Mouse (Mus musculus): ENCODE measurements around the gene Ccdc77. TPM values are rescaled to one million over a fixed set of nuclear protein-coding genes. Genes with fewer than 3 reads are reported as not detected.
"Not testable (repeated sequence)": the region's sequence is repeated elsewhere in the genome, so short reads cannot be mapped to it uniquely, and the experiment has no call there.

Ccdc77 gene
- polyA plus RNA-seq, 1 experiment from 2014 or later: 28.0 TPM

- H3K4me3 ChIP-seq (replicated peaks): no peak overlapping the region
- H3K27ac ChIP-seq: no peak overlapping the region
- H3K4me2 ChIP-seq: no peak overlapping the region
- ATAC-seq (replicated peaks; ENCODE audit: low FRiP score): no peak
- H3K9me3 ChIP-seq (replicated peaks): no peaks in the 10 kb centered on the region
- H3K36me3 ChIP-seq: no peaks in the 10 kb centered on the region
- H3K4me1 ChIP-seq: peaks cover 12% of the 10 kb centered on the region
- WGBS: 82% methylated on average over 3 of the region's 3 CpGs
- no peak overlapping the region for H3K9ac ChIP-seq
- H3K27me3 ChIP-seq: peaks cover 4% of the 10 kb centered on the region; the same call in 1 of the 2 replicates
These were observed 57.1 kb downstream of the Ccdc77 start for GRCm38 (mm10) chr6:120306859-120307594.

- ATAC-seq (replicated peaks; ENCODE audit: low FRiP score): peak; percentile 46; the same call in 1 of the 2 replicates
- H3K36me3 ChIP-seq: no peaks in the 10 kb centered on the region
- H3K4me3 ChIP-seq (replicated peaks): peak overlapping the region; percentile 26
- H3K9me3 ChIP-seq (replicated peaks): no peaks in the 10 kb centered on the region
- peak overlapping the region; percentile 61 for H3K4me2 ChIP-seq
- peaks cover 8% of the 10 kb centered on the region; the same call in 1 of the 2 replicates for H3K27me3 ChIP-seq
- WGBS: 12% methylated on average over 16 of the region's 16 CpGs
- H3K4me1 ChIP-seq: peaks cover 12% of the 10 kb centered on the region
- H3K27ac ChIP-seq: no peak overlapping the region
- H3K9ac ChIP-seq: 0 out of 2 replicates have a peak overlapping the region, but pooled peaks have one; percentile 4
These were observed 61.3 kb downstream of the Ccdc77 start for GRCm38 (mm10) chr6:120302755-120303316.

GRCm38 (mm10) chr6:120301137-120301536 lies 63.0 kb downstream of the Ccdc77 start:
- H3K27me3 ChIP-seq: peaks cover 8% of the 10 kb centered on the region; the same call in 1 of the 2 replicates
- H3K4me1 ChIP-seq: peaks cover 12% of the 10 kb centered on the region
- no peak overlapping the region for H3K4me2 ChIP-seq
- 18% methylated on average over 6 of the region's 6 CpGs for WGBS
- H3K4me3 ChIP-seq (replicated peaks): no peak overlapping the region
- no peak overlapping the region for H3K27ac ChIP-seq
- H3K9me3 ChIP-seq (replicated peaks): no peaks in the 10 kb centered on the region
- ATAC-seq (replicated peaks; ENCODE audit: low FRiP score): peak; percentile 70; the same call in 1 of the 2 replicates
- no peaks in the 10 kb centered on the region for H3K36me3 ChIP-seq
- no peak overlapping the region for H3K9ac ChIP-seq

- not testable (repeated sequence) for H3K4me3 ChIP-seq (replicated peaks); ATAC-seq (replicated peaks; ENCODE audit: low FRiP score); H3K9me3 ChIP-seq (replicated peaks); H3K36me3 ChIP-seq; H3K9ac ChIP-seq; H3K27ac ChIP-seq; H3K4me2 ChIP-seq
- peaks cover 11% of the 10 kb centered on the region for H3K4me1 ChIP-seq
- H3K27me3 ChIP-seq: peaks cover 19% of the 10 kb centered on the region
- 96% methylated on average over 2 of the region's 2 CpGs for WGBS
These were observed 67.6 kb downstream of the Ccdc77 start for GRCm38 (mm10) chr6:120296589-120296988.

GRCm38 (mm10) chr6:120294785-120295133 lies 69.4 kb downstream of the Ccdc77 start:
- peaks cover 11% of the 10 kb centered on the region for H3K4me1 ChIP-seq

GRCm38 (mm10) chr6:120294056-120294784 lies 70.0 kb downstream of the Ccdc77 start, which contains the start of the genes D330020A13Rik and B4galnt3:
Gene D330020A13Rik (plus strand): TSS chr6:120294364.
Gene B4galnt3 (minus strand): TSS chr6:120294559.
- H3K27ac ChIP-seq: peak within 1 kb of the TSS; percentile 79
- peaks cover 19% of the 10 kb centered on the region for H3K27me3 ChIP-seq
- no peaks in the 10 kb centered on the region for H3K36me3 ChIP-seq
- peak within 1 kb of the TSS; percentile 62 for H3K4me3 ChIP-seq (replicated peaks)
- peak within 1 kb of the TSS; percentile 54 for H3K9ac ChIP-seq
- ATAC-seq (replicated peaks; ENCODE audit: low FRiP score): peak; percentile 88
- peaks cover 11% of the 10 kb centered on the region for H3K4me1 ChIP-seq
- WGBS: under 1% methylated on average over 75 of the region's 79 CpGs
- no peaks in the 10 kb centered on the region for H3K9me3 ChIP-seq (replicated peaks)
- peak within 1 kb of the TSS; percentile 90 for H3K4me2 ChIP-seq

More at GRCm38 (mm10) chr6:120294785-120295133, 69.4 kb downstream of the Ccdc77 start:
- H3K9ac ChIP-seq: peak overlapping the region; percentile 54
- WGBS: 0% methylated on average over 16 of the region's 16 CpGs
- H3K4me3 ChIP-seq (replicated peaks): peak overlapping the region; percentile 62
- H3K36me3 ChIP-seq: no peaks in the 10 kb centered on the region
- H3K27me3 ChIP-seq: peaks cover 19% of the 10 kb centered on the region
- peak overlapping the region; percentile 90 for H3K4me2 ChIP-seq
- H3K9me3 ChIP-seq (replicated peaks): no peaks in the 10 kb centered on the region
- peak overlapping the region; percentile 79 for H3K27ac ChIP-seq
- peak; percentile 89 for ATAC-seq (replicated peaks; ENCODE audit: low FRiP score)

- no peak overlapping the region for H3K4me3 ChIP-seq (replicated peaks)
- no peak for ATAC-seq (replicated peaks; ENCODE audit: low FRiP score)
- no peak overlapping the region for H3K27ac ChIP-seq
- H3K36me3 ChIP-seq: no peaks in the 10 kb centered on the region
- H3K9me3 ChIP-seq (replicated peaks): no peaks in the 10 kb centered on the region
- H3K9ac ChIP-seq: no peak overlapping the region
- H3K4me2 ChIP-seq: no peak overlapping the region
- peaks cover 25% of the 10 kb centered on the region for H3K4me1 ChIP-seq
- peaks cover 19% of the 10 kb centered on the region for H3K27me3 ChIP-seq
- WGBS: 91% methylated on average over 7 of the region's 7 CpGs
These were observed 72.7 kb downstream of the Ccdc77 start for GRCm38 (mm10) chr6:120291396-120292009.

GRCm38 (mm10) chr6:120289430-120289829 lies 74.7 kb downstream of the Ccdc77 start:
- H3K27ac ChIP-seq: no peak overlapping the region
- H3K36me3 ChIP-seq: no peaks in the 10 kb centered on the region
- no peak overlapping the region for H3K4me2 ChIP-seq
- WGBS: 92% methylated on average over 4 of the region's 4 CpGs
- H3K4me3 ChIP-seq (replicated peaks): no peak overlapping the region
- H3K9ac ChIP-seq: no peak overlapping the region
- H3K4me1 ChIP-seq: peaks cover 20% of the 10 kb centered on the region
- H3K9me3 ChIP-seq (replicated peaks): no peaks in the 10 kb centered on the region
- ATAC-seq (replicated peaks; ENCODE audit: low FRiP score): no peak
- peaks cover 15% of the 10 kb centered on the region for H3K27me3 ChIP-seq

- Histone ChIP-seq H3K4me2 (no peak overlapping the region), H3K4me1 (peaks cover 14% of the 10 kb centered on the region; the same call in 1 of the 2 replicates), H3K27me3 (peaks cover 7% of the 10 kb centered on the region; the same call in 1 of the 2 replicates), H3K27ac (no peak overlapping the region), H3K9ac (no peak overlapping the region), H3K4me3 (replicated peaks) (no peak overlapping the region), H3K36me3 (no peaks in the 10 kb centered on the region), H3K9me3 (replicated peaks) (no peaks in the 10 kb centered on the region)
- 34% methylated on average over 7 of the region's 7 CpGs for WGBS
- ATAC-seq (replicated peaks; ENCODE audit: low FRiP score): no peak
These were observed 75.6 kb downstream of the Ccdc77 start for GRCm38 (mm10) chr6:120288541-120288940.

- Histone ChIP-seq H3K4me1 (peaks cover 14% of the 10 kb centered on the region; the same call in 1 of the 2 replicates), H3K9me3 (replicated peaks) (no peaks in the 10 kb centered on the region), H3K27me3 (no peaks in the 10 kb centered on the region), H3K9ac (no peak overlapping the region), H3K36me3 (no peaks in the 10 kb centered on the region), H3K27ac (peak overlapping the region; percentile 59), H3K4me3 (replicated peaks) (no peak overlapping the region), H3K4me2 (no peak overlapping the region)
- 50% methylated on average over 9 of the region's 9 CpGs for WGBS
- peak; percentile 82 for ATAC-seq (replicated peaks; ENCODE audit: low FRiP score)
These were observed 76.9 kb downstream of the Ccdc77 start for GRCm38 (mm10) chr6:120287279-120287678.

- Histone ChIP-seq H3K4me2 (no peak overlapping the region), H3K4me3 (replicated peaks) (no peak overlapping the region), H3K4me1 (peaks cover 8% of the 10 kb centered on the region), H3K36me3 (no peaks in the 10 kb centered on the region), H3K9me3 (replicated peaks) (no peaks in the 10 kb centered on the region), H3K27ac (no peak overlapping the region), H3K27me3 (no peaks in the 10 kb centered on the region), H3K9ac (no peak overlapping the region)
- no peak for ATAC-seq (replicated peaks; ENCODE audit: low FRiP score)
- 69% methylated on average over 7 of the region's 7 CpGs for WGBS
These were observed 87.2 kb downstream of the Ccdc77 start for GRCm38 (mm10) chr6:120276874-120277449.
